8 mouse cellular contexts compared by ENCODE assay signal in the genomic region with DNA sequence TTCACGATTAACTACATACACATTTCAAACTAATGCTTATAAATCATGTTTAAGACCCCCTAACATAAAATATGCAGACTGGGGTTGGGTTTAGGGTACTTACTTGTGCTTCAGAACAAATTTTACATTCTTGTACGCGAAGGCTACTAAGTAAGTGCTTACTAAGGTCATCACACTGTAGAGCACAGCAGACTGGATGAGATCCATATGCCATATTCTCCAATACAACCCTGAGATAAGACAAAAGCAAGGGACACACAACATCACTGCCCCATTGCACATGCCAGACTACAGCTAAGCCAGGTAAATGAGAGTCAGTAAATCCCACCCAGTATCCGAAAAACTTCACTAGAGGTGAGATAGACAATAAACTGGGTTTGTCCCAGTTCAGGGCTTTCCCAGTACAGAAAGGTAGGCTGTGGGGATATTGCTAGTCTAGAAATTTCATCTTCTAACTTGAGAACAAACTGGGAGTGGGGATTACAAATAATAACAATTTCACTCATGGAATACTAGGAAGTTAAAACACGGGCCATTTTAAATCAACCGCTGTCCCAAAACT. TPM values are rescaled to one million over a fixed set of nuclear protein-coding genes. Genes with fewer than 3 reads are reported as not detected.
DNase-seq lines count a peak whose midpoint lies in the region; ATAC-seq and TF ChIP-seq lines count a peak whose summit lies in the region.

No protein-coding gene starts in this region.

- WGBS in heart, embryonic 10.5 days, result 40% methylated on average over 6 of the region's 6 CpGs
- WGBS in forebrain, embryonic 15.5 days, result 43% methylated on average over 6 of the region's 6 CpGs
- WGBS in liver, postnatal 0 days (ENCODE audit: insufficient replicate concordance), result 34% methylated on average over 6 of the region's 6 CpGs

- peak overlapping the region; percentile 95 for H3K27ac ChIP-seq in heart, embryonic 10.5 days
- H3K27ac ChIP-seq in CH12.LX (ENCODE audit: insufficient read depth, low read depth), result no peak overlapping the region
- no peak overlapping the region for H3K27ac ChIP-seq in forebrain, embryonic 15.5 days (replicated peaks)
- peak overlapping the region; percentile 79 for H3K27ac ChIP-seq in liver, postnatal 0 days (ENCODE audit: low read depth)

- ATAC-seq in forebrain, embryonic 15.5 days (replicated peaks), result no peak
- no peak for ATAC-seq in liver, postnatal 0 days

- no peaks in the 10 kb centered on the region for H3K9me3 ChIP-seq in heart, embryonic 10.5 days
- no peaks in the 10 kb centered on the region for H3K9me3 ChIP-seq in CH12.LX (replicated peaks; ENCODE audit: low read length)
- H3K9me3 ChIP-seq in forebrain, embryonic 15.5 days, result no peaks in the 10 kb centered on the region
- no peaks in the 10 kb centered on the region for H3K9me3 ChIP-seq in liver, postnatal 0 days (ENCODE audit: low read length)

- peak; percentile 20; the same call in 1 of the 2 replicates for TF ChIP-seq EP300 in CH12.LX (IDR thresholded peaks at IDR 0.05; ENCODE audit: low read length)
- TF ChIP-seq EP300 in liver, postnatal 0 days (IDR thresholded peaks at IDR 0.05; ENCODE audit: low read depth), result no peak

- in situ Hi-C loops in CH12.LX (cut with MboI; ENCODE audit: low pct_ligation_motif_present, low pct_unique_long_range_greater_than_20kb, low sequenced_read_pairs), result loop anchor here (25.0 kb wide), 1 partner anchor 271 kb away; a partner anchor contains a TSS

- dilution Hi-C loops in CH12.LX (cut with MboI; ENCODE audit: extremely low pct_ligation_motif_present, extremely low pct_unique_long_range_greater_than_20kb, low sequenced_read_pairs), result no loop called here

- no peaks in the 10 kb centered on the region for H3K27me3 ChIP-seq in heart, embryonic 10.5 days (ENCODE audit: insufficient read depth, poor library complexity, severe bottlenecking)
- no peaks in the 10 kb centered on the region for H3K27me3 ChIP-seq in CH12.LX (replicated peaks)
- H3K27me3 ChIP-seq in forebrain, embryonic 15.5 days, result no peaks in the 10 kb centered on the region
- no peaks in the 10 kb centered on the region for H3K27me3 ChIP-seq in liver, postnatal 0 days (ENCODE audit: insufficient read depth, low read length)

- H3K4me1 ChIP-seq in heart, embryonic 10.5 days, result peaks cover 3% of the 10 kb centered on the region; the same call in 1 of the 2 replicates
- H3K4me1 ChIP-seq in CH12.LX (ENCODE audit: control insufficient read depth in 1 of 2, insufficient read depth in 2 of 2), result peaks cover 0 to 17% of the 10 kb centered on the region in 2 experiments; a peak in 1 of 4 replicates
- H3K4me1 ChIP-seq in forebrain, embryonic 15.5 days, result peaks cover 13% of the 10 kb centered on the region
- peaks cover 2% of the 10 kb centered on the region for H3K4me1 ChIP-seq in liver, postnatal 0 days (ENCODE audit: insufficient read depth)

- peaks cover 41% of the 10 kb centered on the region for H3K79me2 ChIP-seq in CH12.LX (replicated peaks; ENCODE audit: control insufficient read depth, extremely low read depth, insufficient read depth, poor library complexity, severe bottlenecking)

- TF ChIP-seq POLR2A in CH12.LX (IDR thresholded peaks at IDR 0.05; ENCODE audit: low read depth, low read length), result no peak

- TF ChIP-seq CTCF in CH12.LX (conservative IDR thresholded peaks at IDR 0.05 in 1 of 2, IDR thresholded peaks at IDR 0.05 in 1 of 2; ENCODE audit: low read depth in 2 of 2, low read length in 2 of 2), result no peak
- no peak for TF ChIP-seq CTCF in liver, postnatal 0 days (IDR thresholded peaks at IDR 0.05; ENCODE audit: low read depth)

- H3K4me3 ChIP-seq in heart, embryonic 10.5 days, result peak overlapping the region; percentile 86
- H3K4me3 ChIP-seq in CH12.LX (replicated peaks in 1 of 3; ENCODE audit: low read depth in 2 of 3, low read length in 2 of 3, poor library complexity in 1 of 3), result peak overlapping the region; percentile 87 to 96 (median 87)
- H3K4me3 ChIP-seq in forebrain, embryonic 15.5 days, result peak overlapping the region; percentile 73
- H3K4me3 ChIP-seq in liver, postnatal 0 days (ENCODE audit: low read depth, low read length), result peak overlapping the region; percentile 81

- DNase-seq in heart, embryonic 10.5 days (ENCODE audit: low spot score), result no peak
- DNase-seq in heart, postnatal 4 days, result no peak
- peak; percentile 7 for DNase-seq in CH12.LX (ENCODE audit: extremely low read depth)
- DNase-seq in liver, postnatal 0 days, result no peak
- DNase-seq in cerebellum, adult 18-20 months, result no peak
- DNase-seq in cerebellum, adult 8-10 months, result no peak
- DNase-seq in thymus, postnatal 10 days (ENCODE audit: low spot score in 2 of 2), result no peak

- H3K36me3 ChIP-seq in heart, embryonic 10.5 days, result peaks cover 43% of the 10 kb centered on the region
- peaks cover 24 to 38% of the 10 kb centered on the region in 2 experiments for H3K36me3 ChIP-seq in CH12.LX (replicated peaks in 1 of 2; ENCODE audit: control insufficient read depth in 1 of 2, insufficient read depth in 1 of 2, low read length in 1 of 2)
- peaks cover 30% of the 10 kb centered on the region for H3K36me3 ChIP-seq in forebrain, embryonic 15.5 days
- peaks cover 27% of the 10 kb centered on the region for H3K36me3 ChIP-seq in liver, postnatal 0 days (replicated peaks; ENCODE audit: insufficient read depth, low read length)

- no peak for TF ChIP-seq RAD21 in CH12.LX (IDR thresholded peaks at IDR 0.05; ENCODE audit: low read depth, low read length)

- H3K4me2 ChIP-seq in CH12.LX (ENCODE audit: insufficient read depth, low read depth, poor library complexity, severe bottlenecking), result peak overlapping the region; percentile 81
- peak overlapping the region; percentile 74 for H3K4me2 ChIP-seq in forebrain, embryonic 15.5 days (replicated peaks)
- H3K4me2 ChIP-seq in liver, postnatal 0 days (ENCODE audit: low read depth, low read length), result peak overlapping the region; percentile 79

- peak overlapping the region; percentile 92 for H3K9ac ChIP-seq in CH12.LX (ENCODE audit: insufficient read depth, low read depth)
- H3K9ac ChIP-seq in forebrain, embryonic 15.5 days (replicated peaks), result peak overlapping the region; percentile 89
- H3K9ac ChIP-seq in liver, postnatal 0 days (replicated peaks), result peak overlapping the region; percentile 87

TF ChIP-seq in CH12.LX, 34 proteins besides CTCF, POLR2A, EP300 and RAD21:
- no peak for TF ChIP-seq IRF4 (IDR thresholded peaks at IDR 0.05; ENCODE audit: low read depth, low read length)
- TF ChIP-seq POLR2AphosphoS2 (IDR thresholded peaks at IDR 0.05; ENCODE audit: low read depth, low read length), result 0 out of 2 replicates have a peak, but pooled peaks have one; percentile 43

RNA-seq across cellular contexts. Expression of a gene that starts 1.1 kb away (rescaled TPM):
- polyA plus RNA-seq in heart, embryonic 10.5 days (2016; fragmentation: Nextera tagmentation; extraction: Ambion mirVana), result 243 and 263 TPM in 2 replicates
- 100 to 1,000 TPM; 178 TPM for total RNA-seq in heart, postnatal 4 days (2021)
- total RNA-seq in CH12.LX (2012; rRNA removed), result 118 and 132 TPM in 2 replicates
- 222 and 227 TPM in 2 replicates for total RNA-seq in CH12.LX (2014; rRNA removed)
- 163 and 165 TPM in 2 replicates for polyA plus RNA-seq in CH12.LX (2012; ENCODE audit: insufficient read length, low read depth)
- polyA plus RNA-seq in forebrain, embryonic 15.5 days (2015; fragmentation: Nextera tagmentation; extraction: Ambion mirVana), result 157 and 162 TPM in 2 replicates
- polyA plus RNA-seq in liver, postnatal 0 days (2015; fragmentation: Nextera tagmentation; extraction: Ambion mirVana), result 83.6 and 89.5 TPM in 2 replicates

Comparison
In these comparisons a context has a peak if more than half of its experiments do, and no peak if none do; other contexts are left out.
1. H3K27ac ChIP-seq: peak in heart, embryonic 10.5 days (single experiment) and liver, postnatal 0 days (single experiment); none in CH12.LX (single experiment) and forebrain, embryonic 15.5 days (single experiment).
2. Peak in every context shown above with its lines, with median percentiles within 50 percentile points of each other: H3K4me3 ChIP-seq, H3K4me2 ChIP-seq and H3K9ac ChIP-seq.